Mouse (Mus musculus) testis, adult 2 months (tissue): ENCODE measurements at regions not wholly inside any gene's neighbourhood (a gene's known extent, or its start where the extent isn't known, plus 50 kb on each side); places are given as distances from the start of the nearest gene placed in this dataset.

Experiments used
- CTCF ChIP-seq: fragments of 200-500 bp; IDR thresholded peaks from 2 replicates; pipeline ENCODE4 v1.5.1; 2012; ENCODE audit warnings: low read depth, mild to moderate bottlenecking, inconsistent platforms, low read length, moderate library complexity; ENCODE audit not compliant: control insufficient read depth, insufficient read depth, insufficient replicate concordance
- POLR2A ChIP-seq: fragments of 200-500 bp; IDR thresholded peaks from 2 replicates; pipeline ENCODE4 v1.6.1; 2012; ENCODE audit warnings: low read depth, mild to moderate bottlenecking, inconsistent platforms, low read length, moderate library complexity; ENCODE audit not compliant: control insufficient read depth

DNA sequence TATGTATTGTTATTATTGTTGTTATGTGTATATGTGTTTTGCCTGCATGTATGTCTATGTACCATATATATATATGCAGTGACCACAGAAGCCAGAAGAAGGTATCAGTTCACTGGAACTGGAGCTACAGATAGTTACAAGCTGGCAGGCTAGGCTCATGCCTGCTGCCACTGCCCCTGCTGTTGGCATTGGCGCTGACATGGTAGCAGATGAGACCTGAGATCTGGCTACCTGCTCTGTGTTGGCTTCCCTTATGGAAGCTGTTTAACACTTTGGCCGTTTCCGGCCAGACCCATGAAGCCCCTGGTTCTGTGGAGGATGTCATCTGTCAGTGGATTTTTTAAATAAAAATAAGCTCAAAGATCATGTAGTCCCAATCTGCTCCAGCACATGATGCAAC is 178.1 kb downstream of the Mex3b start:
- TF ChIP-seq CTCF (no peak), POLR2A (no peak)
